9 mouse cellular contexts compared by ENCODE assay signal in the genomic region with DNA sequence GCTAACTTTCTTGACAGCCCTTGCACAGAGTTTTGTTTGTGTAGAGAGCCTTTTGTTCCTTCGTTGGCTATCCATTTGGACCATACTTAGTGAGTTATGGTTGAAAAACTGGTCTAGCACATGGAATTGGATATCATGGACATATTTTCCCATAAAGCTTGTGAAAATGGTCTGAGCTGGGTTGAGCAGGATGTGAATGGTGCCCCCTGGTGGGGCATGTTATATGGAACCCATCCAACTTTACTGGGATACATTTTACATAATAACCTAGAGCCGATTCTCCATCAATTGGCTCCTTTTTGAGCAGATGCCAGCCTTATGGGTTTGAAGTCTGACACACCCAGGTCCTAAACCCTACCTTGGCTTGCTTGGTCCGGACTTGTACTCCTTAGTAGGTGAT. TPM values are rescaled to one million over a fixed set of nuclear protein-coding genes. Genes with fewer than 3 reads are reported as not detected.
DNase-seq lines count a peak whose midpoint lies in the region; TF ChIP-seq lines count a peak whose summit lies in the region.
"Had no signal": no experiment of that assay in that cellular context is flagged by ENCODE, and none has a peak within 500 bp of the region (broad histone marks: within the 10 kb centered on the region; RNA-seq: fewer than 3 reads in every experiment).

No protein-coding gene starts in this region.

- peak; percentile 61 for TF ChIP-seq CTCF in gastrocnemius, adult 2 months (IDR thresholded peaks at IDR 0.05)

- peak; percentile 28 for DNase-seq in gastrocnemius, adult 2 months
- no peak for DNase-seq in gastrocnemius, postnatal 14 days
- peak; percentile 25 for DNase-seq in ovary, postnatal 14 days (ENCODE audit: low spot score)
- DNase-seq in ovary, postnatal 10 days (ENCODE audit: low spot score), result no peak
- DNase-seq in cerebellum, postnatal 14 days, result peak; percentile 60 to 72
- DNase-seq in layer of hippocampus, adult 8-10 months (ENCODE audit: low spot score in 2 of 2), result peak; percentile 39 to 73
- DNase-seq in thymus, postnatal 25 days, result peak; percentile 19
- no peak for DNase-seq in T-cell, adult 2 months (ENCODE audit: low spot score)

- H3K4me3 ChIP-seq in gastrocnemius, adult 2 months, result no peak overlapping the region
- H3K4me3 ChIP-seq: lung, embryonic 15.5 days had no signal

- H3K27ac ChIP-seq in gastrocnemius, adult 2 months, result no peak overlapping the region
- H3K27ac ChIP-seq: lung, embryonic 15.5 days had no signal

- intact Hi-C loops in gastrocnemius, adult 2 months (cut with DNase I), result no loop called here
- intact Hi-C loops in gastrocnemius, postnatal 14 days (cut with DNase I; ENCODE audit: low total_unique reads), result loop anchor here (5.0 kb wide), 1 partner anchor 72 kb away; no protein-coding TSS in a partner anchor

RNA-seq across cellular contexts. Expression of a gene that starts 6.8 kb away (rescaled TPM):
- under 1 TPM; 0.33 to 0.45 TPM for total RNA-seq in gastrocnemius, adult 2 months (2021)
- 1 to 10 TPM; 2.7 to 3.1 TPM for total RNA-seq in gastrocnemius, postnatal 14 days (2021)
- 10 to 100 TPM in 2 of 4 experiments, 1 to 10 TPM in 2; 5.0 to 12.2 (median 9.4) TPM for total RNA-seq in layer of hippocampus, adult 8-10 months (2022)

RNA-seq across cellular contexts. Expression of a gene that starts 41.3 kb away (rescaled TPM):
- total RNA-seq in gastrocnemius, adult 2 months (2021), result 1 to 10 TPM in 1 of 2 experiments, under 1 TPM in 1; 0.66 to 1.1 TPM
- total RNA-seq in gastrocnemius, postnatal 14 days (2021), result 1 to 10 TPM; 2.3 to 2.4 TPM
- total RNA-seq in layer of hippocampus, adult 8-10 months (2022), result under 1 TPM; 0.31 to 0.54 (median 0.41) TPM

RNA-seq across cellular contexts. Expression of a gene that starts 52.8 kb away (rescaled TPM):
- total RNA-seq in gastrocnemius, adult 2 months (2021), result 1 to 10 TPM; 6.4 to 7.4 TPM
- total RNA-seq in gastrocnemius, postnatal 14 days (2021), result 10 to 100 TPM; 13.5 to 14.3 TPM
- 10 to 100 TPM; 75.9 to 93.0 (median 84.7) TPM for total RNA-seq in layer of hippocampus, adult 8-10 months (2022)

Comparison
In these comparisons a context has a peak if more than half of its experiments do, and no peak if none do; other contexts are left out.
1. DNase-seq: peak in gastrocnemius, adult 2 months (single experiment), ovary, postnatal 14 days (single experiment), cerebellum, postnatal 14 days (2 of 2), layer of hippocampus, adult 8-10 months (2 of 2) and thymus, postnatal 25 days (single experiment); none in gastrocnemius, postnatal 14 days (single experiment), ovary, postnatal 10 days (single experiment) and T-cell, adult 2 months (single experiment).
2. RNA of a gene that starts 52.8 kb away (total RNA-seq): 75.9 to 93.0 TPM in layer of hippocampus, adult 8-10 months; 13.5 to 14.3 TPM in gastrocnemius, postnatal 14 days and 6.4 to 7.4 TPM in gastrocnemius, adult 2 months; every median in the first group is over 4 times any median in the second.